In the genomic region with DNA sequence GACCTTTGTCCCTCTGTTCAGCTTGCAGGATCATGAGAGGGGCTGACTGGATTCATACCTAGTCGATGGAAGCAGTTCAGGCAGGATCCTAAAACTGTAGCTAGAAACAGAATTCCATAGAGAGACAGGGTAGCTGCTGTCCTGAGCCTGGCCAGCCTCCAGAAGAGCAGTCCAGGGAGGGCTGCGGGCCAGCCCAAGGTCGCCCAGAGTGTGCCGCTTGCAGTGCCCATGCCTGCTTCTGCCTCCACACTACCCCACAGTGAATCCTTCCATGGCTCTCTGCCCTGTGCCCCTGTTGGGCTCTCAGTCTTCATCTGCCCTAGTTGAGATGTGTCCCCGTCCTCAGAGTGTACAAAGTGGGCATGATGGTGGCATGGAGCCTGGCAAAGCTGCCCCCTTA, we compare ENCODE assay signal across 12 mouse cellular contexts. TPM values are rescaled to one million over a fixed set of nuclear protein-coding genes. Genes with fewer than 3 reads are reported as not detected.
DNase-seq lines count a peak whose midpoint lies in the region; ATAC-seq lines count a peak whose summit lies in the region.
"Had no signal": no experiment of that assay in that cellular context is flagged by ENCODE, and none has a peak within 500 bp of the region (broad histone marks: within the 10 kb centered on the region; RNA-seq: fewer than 3 reads in every experiment).

No protein-coding gene starts in this region.

- DNase-seq in gastrocnemius, postnatal 10 days: peak; percentile 38
- no peak for DNase-seq in gastrocnemius, postnatal 36 days
- DNase-seq in left cerebral cortex, postnatal 4 days: peak; percentile 73
- DNase-seq in left cerebral cortex, postnatal 36 days (ENCODE audit: low spot score in 2 of 2): no peak
- DNase-seq in cerebellum, adult 11 months: peak; percentile 86
- no peak for DNase-seq in MN1 (ENCODE audit: low spot score)
- no peak for DNase-seq in midbrain, embryonic 11.5 days (ENCODE audit: low spot score, missing footprints)
- DNase-seq: B cell, adult 2 months; lung, adult 18-20 months; midbrain, embryonic 14.5 days had no signal

- intact Hi-C loops in gastrocnemius, postnatal 36 days (cut with DNase I): no loop called here
- intact Hi-C loops in left cerebral cortex, postnatal 4 days (cut with DNase I): no loop called here
- intact Hi-C loops in left cerebral cortex, postnatal 36 days (cut with DNase I): no loop called here

- no peak overlapping the region for H3K27ac ChIP-seq in intestine, embryonic 16.5 days (ENCODE audit: low read length)
- no peak overlapping the region for H3K27ac ChIP-seq in midbrain, embryonic 11.5 days (ENCODE audit: low read depth, low read length)
- H3K27ac ChIP-seq: stomach, embryonic 15.5 days had no signal

- 0 out of 2 replicates have a peak, but pooled peaks cover 6% of the 10 kb centered on the region for H3K4me1 ChIP-seq in intestine, embryonic 16.5 days (ENCODE audit: control insufficient read depth, insufficient read depth, low read length)
- no peaks in the 10 kb centered on the region for H3K4me1 ChIP-seq in midbrain, embryonic 11.5 days (ENCODE audit: control insufficient read depth, insufficient read depth, low read length)

- no peaks in the 10 kb centered on the region for H3K36me3 ChIP-seq in intestine, embryonic 16.5 days (ENCODE audit: control insufficient read depth, insufficient read depth, low read length)
- no peaks in the 10 kb centered on the region for H3K36me3 ChIP-seq in midbrain, embryonic 11.5 days (ENCODE audit: control insufficient read depth, insufficient read depth, low read length)
- H3K36me3 ChIP-seq: stomach, embryonic 15.5 days had no signal

- peak; percentile 32 for ATAC-seq in intestine, embryonic 16.5 days
- ATAC-seq in midbrain, embryonic 11.5 days (ENCODE audit: low FRiP score): no peak

- no peaks in the 10 kb centered on the region for H3K27me3 ChIP-seq in intestine, embryonic 16.5 days (replicated peaks; ENCODE audit: control insufficient read depth, insufficient read depth, low read length)
- H3K27me3 ChIP-seq in midbrain, embryonic 11.5 days (ENCODE audit: control insufficient read depth, insufficient read depth, low read length): no peaks in the 10 kb centered on the region
- H3K27me3 ChIP-seq: stomach, embryonic 15.5 days had no signal

- no peak overlapping the region for H3K4me2 ChIP-seq in intestine, embryonic 16.5 days (ENCODE audit: low read depth, low read length)
- H3K4me2 ChIP-seq in midbrain, embryonic 11.5 days: no peak overlapping the region
- H3K4me2 ChIP-seq: stomach, embryonic 15.5 days had no signal

- H3K4me3 ChIP-seq in intestine, embryonic 16.5 days (ENCODE audit: low read length): no peak overlapping the region
- H3K4me3 ChIP-seq in midbrain, embryonic 11.5 days (ENCODE audit: low read depth, low read length): no peak overlapping the region
- H3K4me3 ChIP-seq: stomach, embryonic 15.5 days had no signal

- 78% methylated on average over 5 of the region's 5 CpGs for WGBS in intestine, embryonic 16.5 days
- WGBS in midbrain, embryonic 11.5 days: 89% methylated on average over 5 of the region's 5 CpGs

- 0 out of 2 replicates have a peak overlapping the region, but pooled peaks have one; percentile 40 for H3K9ac ChIP-seq in intestine, embryonic 16.5 days (ENCODE audit: low read depth, low read length)
- H3K9ac ChIP-seq in midbrain, embryonic 11.5 days (ENCODE audit: low read length): no peak overlapping the region
- H3K9ac ChIP-seq: stomach, embryonic 15.5 days had no signal

- H3K9me3 ChIP-seq in intestine, embryonic 16.5 days (ENCODE audit: control insufficient read depth, low read length): no peaks in the 10 kb centered on the region
- H3K9me3 ChIP-seq in midbrain, embryonic 11.5 days (ENCODE audit: control insufficient read depth, low read length): no peaks in the 10 kb centered on the region
- H3K9me3 ChIP-seq: stomach, embryonic 15.5 days had no signal

RNA-seq across cellular contexts. Expression of gene Rtn4r, which starts 7.8 kb away (rescaled TPM):
- total RNA-seq in gastrocnemius, postnatal 10 days (2021): under 1 TPM; 0.38 to 0.52 TPM
- total RNA-seq in gastrocnemius, postnatal 36 days (2021): under 1 TPM in 1 of 2 experiments, not detected in 1; 0.17 TPM
- 10 to 100 TPM; 63.1 to 63.3 TPM for total RNA-seq in left cerebral cortex, postnatal 4 days (2021)
- 100 to 1,000 TPM; 128 to 164 TPM for total RNA-seq in left cerebral cortex, postnatal 36 days (2021)
- 0.73 and 2.4 TPM in 2 replicates for polyA plus RNA-seq in intestine, embryonic 16.5 days (2015; fragmentation: Nextera tagmentation; extraction: Ambion mirVana)
- polyA plus RNA-seq in midbrain, embryonic 11.5 days (2014; fragmentation: Nextera tagmentation; extraction: Ambion mirVana): 2.2 and 2.7 TPM in 2 replicates

RNA-seq across cellular contexts. Expression of gene Prodh, which starts 45.2 kb away (rescaled TPM):
- total RNA-seq in gastrocnemius, postnatal 10 days (2021): 1 to 10 TPM; 2.6 to 3.8 TPM
- 10 to 100 TPM in 1 of 2 experiments, 1 to 10 TPM in 1; 8.5 to 13.3 TPM for total RNA-seq in gastrocnemius, postnatal 36 days (2021)
- 1 to 10 TPM; 4.8 to 6.4 TPM for total RNA-seq in left cerebral cortex, postnatal 4 days (2021)
- 10 to 100 TPM; 35.5 to 42.7 TPM for total RNA-seq in left cerebral cortex, postnatal 36 days (2021)
- polyA plus RNA-seq in intestine, embryonic 16.5 days (2015; fragmentation: Nextera tagmentation; extraction: Ambion mirVana): 20.1 and 24.4 TPM in 2 replicates
- 6.9 and 7.6 TPM in 2 replicates for polyA plus RNA-seq in midbrain, embryonic 11.5 days (2014; fragmentation: Nextera tagmentation; extraction: Ambion mirVana)

Comparison
In these comparisons a context has a peak if more than half of its experiments do, and no peak if none do; other contexts are left out.
1. DNase-seq: peak in gastrocnemius, postnatal 10 days (single experiment), left cerebral cortex, postnatal 4 days (single experiment) and cerebellum, adult 11 months (single experiment); none in gastrocnemius, postnatal 36 days (0 of 2), left cerebral cortex, postnatal 36 days (0 of 2), MN1 (single experiment) and midbrain, embryonic 11.5 days (single experiment).
2. RNA of gene Rtn4r, which starts 7.8 kb away (total RNA-seq): 128 to 164 TPM in left cerebral cortex, postnatal 36 days and 63.1 to 63.3 TPM in left cerebral cortex, postnatal 4 days; 0.38 to 0.52 TPM in gastrocnemius, postnatal 10 days and 0.17 TPM in gastrocnemius, postnatal 36 days; every median in the first group is over 10 times any median in the second.